Mouse (Mus musculus) G1E (cell line): ENCODE measurements around the gene Asb8.

Experiments used
- CTCF ChIP-seq: IDR thresholded peaks from 2 replicates; pipeline ENCODE4 v1.5.1; 2012; ENCODE audit warnings: low read depth, low read length, inconsistent platforms, mixed read lengths
- GATA1 ChIP-seq: IDR thresholded peaks from 2 replicates; pipeline ENCODE4 v1.6.1; 2012; ENCODE audit warnings: borderline replicate concordance, low read length, inconsistent platforms, mixed read lengths
- TAL1 ChIP-seq: conservative IDR thresholded peaks from 2 replicates; pipeline ENCODE4 v1.6.1; 2012; ENCODE audit warnings: low read depth, low read length, inconsistent platforms, mixed read lengths

DNA sequence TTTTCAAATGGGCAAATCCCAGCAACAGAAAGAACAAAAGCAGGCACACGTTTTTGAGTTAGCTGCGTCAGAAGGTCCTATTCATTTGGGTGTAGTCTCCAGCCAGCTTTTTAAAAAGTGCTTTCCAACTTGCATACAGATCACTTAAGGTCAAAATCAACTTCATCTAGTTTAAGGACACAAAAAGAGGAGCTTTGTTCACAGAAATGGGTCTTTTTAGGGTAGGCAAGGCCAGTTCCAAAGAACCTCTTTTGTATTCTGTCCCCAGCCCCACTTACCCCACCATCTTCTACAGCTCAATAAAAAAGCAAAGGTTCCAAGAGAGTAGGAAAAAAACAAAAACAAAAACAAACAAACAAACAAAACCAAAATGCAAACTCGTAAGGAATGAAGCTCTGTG lies 30.8 kb downstream of the Asb8 start:
- TF ChIP-seq CTCF, result no peak
- no peak for TF ChIP-seq TAL1
- TF ChIP-seq GATA1, result no peak
